Mouse (Mus musculus) small intestine, adult 2 months (tissue): ENCODE measurements around the gene Pi4k2a.

ENCODE experiments used
- CTCF ChIP-seq: fragments of 200-500 bp; IDR thresholded peaks from 2 replicates; pipeline ENCODE4 v1.5.1; 2012; ENCODE audit warnings: low read depth, mild to moderate bottlenecking, control low read depth, inconsistent platforms, low read length, moderate library complexity, mixed read lengths; ENCODE audit not compliant: insufficient replicate concordance, insufficient read length; ENCODE audit errors: extremely low read depth
- POLR2A ChIP-seq: fragments of 200-500 bp; IDR thresholded peaks from 2 replicates; pipeline ENCODE4 v1.6.1; 2012; ENCODE audit warnings: low read depth, mild to moderate bottlenecking, control low read depth, inconsistent platforms, low read length, moderate library complexity

- TF ChIP-seq CTCF = no peak
- no peak for TF ChIP-seq POLR2A
These were observed 76.5 kb downstream of the Pi4k2a start for GRCm38 (mm10) chr19:42166766-42167165.
